Mouse (Mus musculus): Measurements from ENCODE around the gene Mtln.

The Mtln gene

GRCm38 (mm10) chr2:127751849-127752610 is 40.3 kb downstream of the Mtln start:
- DNase-seq: no peak

- no peak for DNase-seq
Measured at GRCm38 (mm10) chr2:127749376-127749775, 42.9 kb downstream of the Mtln start.

GRCm38 (mm10) chr2:127748316-127748715 is 44.0 kb downstream of the Mtln start:
- no peak for DNase-seq

- DNase-seq: no peak
Measured at GRCm38 (mm10) chr2:127742637-127743036, 49.7 kb downstream of the Mtln start.
